Mouse (Mus musculus): ENCODE results near the gene Hspa1b. TPM values are rescaled to one million over a fixed set of nuclear protein-coding genes. Genes with fewer than 3 reads are reported as not detected.
A peak's percentile ranks its signal among the peaks of the same experiment; 100 is the strongest.

Hspa1b gene
- total and polyA plus RNA-seq, 2 experiments from 2014 or later = 0.79 to 18.2 TPM

GRCm38 (mm10) chr17:34984218-34984617, 25.2 kb upstream of the Hspa1b start:
- ATAC-seq (ENCODE audit: low FRiP score) = no peak
- DNase-seq (ENCODE audit: low spot score) = peak; percentile 53
- Histone ChIP-seq H3K27me3 (ENCODE audit: insufficient read depth, low read length) (no peaks in the 10 kb centered on the region), H3K4me1 (ENCODE audit: insufficient read depth, low read length) (no peaks in the 10 kb centered on the region; the same call in 1 of the 2 replicates), H3K4me3 (ENCODE audit: low read depth, low read length) (no peak overlapping the region), H3K27ac (ENCODE audit: low read depth, low read length) (no peak overlapping the region), H3K36me3 (ENCODE audit: insufficient read depth, low read length) (peaks cover 7% of the 10 kb centered on the region), H3K4me2 (ENCODE audit: low read depth, low read length, poor library complexity, severe bottlenecking) (no peak overlapping the region), H3K9ac (replicated peaks; ENCODE audit: low read length, poor library complexity, severe bottlenecking) (no peak overlapping the region), H3K9me3 (ENCODE audit: low read length) (no peaks in the 10 kb centered on the region)
- TF ChIP-seq CTCF (IDR thresholded peaks at IDR 0.05) = peak; percentile 80
- 73% methylated on average over 2 of the region's 2 CpGs for WGBS

GRCm38 (mm10) chr17:34982328-34982727, 23.3 kb upstream of the Hspa1b start:
- DNase-seq (ENCODE audit: low spot score) (no peak), ATAC-seq (ENCODE audit: low FRiP score) (no peak; the same call in 1 of the 2 replicates)
- peaks cover 7% of the 10 kb centered on the region for H3K36me3 ChIP-seq (ENCODE audit: insufficient read depth, low read length)
- H3K4me1 ChIP-seq (ENCODE audit: insufficient read depth, low read length) = no peaks in the 10 kb centered on the region; the same call in 1 of the 2 replicates
- 1% methylated on average over 15 of the region's 15 CpGs for WGBS
- peak overlapping the region; percentile 99 for H3K4me2 ChIP-seq (ENCODE audit: low read depth, low read length, poor library complexity, severe bottlenecking)
- H3K27ac ChIP-seq (ENCODE audit: low read depth, low read length) = peak overlapping the region; percentile 94; the same call in 1 of the 2 replicates
- H3K9ac ChIP-seq (replicated peaks; ENCODE audit: low read length, poor library complexity, severe bottlenecking) = peak overlapping the region; percentile 84
- H3K4me3 ChIP-seq (ENCODE audit: low read depth, low read length) = peak overlapping the region; percentile 81
- H3K27me3 ChIP-seq (ENCODE audit: insufficient read depth, low read length) = no peaks in the 10 kb centered on the region
- H3K9me3 ChIP-seq (ENCODE audit: low read length) = no peaks in the 10 kb centered on the region
- no peak for TF ChIP-seq CTCF (IDR thresholded peaks at IDR 0.05)

DNA sequence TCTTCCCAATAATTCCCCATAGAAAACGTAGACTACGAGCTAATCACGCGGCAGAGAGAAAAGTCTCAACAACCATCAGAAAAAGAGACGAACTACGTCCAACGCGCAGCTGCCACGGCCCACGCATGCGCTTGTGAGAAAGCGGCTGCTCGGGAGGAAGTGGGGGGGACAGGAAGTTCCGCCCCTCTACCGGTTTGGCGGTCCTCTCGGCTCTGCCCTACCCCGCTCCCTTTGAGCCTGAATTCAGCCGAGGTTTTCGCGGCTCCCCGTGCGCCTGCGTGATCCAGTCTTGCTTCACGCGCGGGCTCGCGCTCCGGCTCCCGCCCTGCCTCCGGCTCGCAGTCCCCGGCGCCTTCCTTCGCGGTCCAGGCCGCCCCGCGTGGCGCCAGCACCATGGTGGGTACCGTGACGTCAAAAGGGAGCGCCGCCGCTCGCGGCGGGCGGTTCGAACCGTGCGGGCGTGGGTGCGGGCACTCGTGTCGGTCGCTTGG, 22.7 kb upstream of the Hspa1b start, which contains the start of gene Lsm2:
TSS of gene Lsm2 (plus strand) at position 173 of the 491 bp plus-strand sequence.
- peak within 1 kb of the TSS; percentile 81 for H3K4me3 ChIP-seq (ENCODE audit: low read depth, low read length)
- H3K36me3 ChIP-seq (ENCODE audit: insufficient read depth, low read length) = peaks cover 7% of the 10 kb centered on the region
- ATAC-seq (ENCODE audit: low FRiP score) (peak; percentile 95), DNase-seq (ENCODE audit: low spot score) (peak; percentile 95)
- H3K4me1 ChIP-seq (ENCODE audit: insufficient read depth, low read length) = no peaks in the 10 kb centered on the region; the same call in 1 of the 2 replicates
- H3K9me3 ChIP-seq (ENCODE audit: low read length) = no peaks in the 10 kb centered on the region
- peak within 1 kb of the TSS; percentile 94 for H3K27ac ChIP-seq (ENCODE audit: low read depth, low read length)
- H3K27me3 ChIP-seq (ENCODE audit: insufficient read depth, low read length) = no peaks in the 10 kb centered on the region
- TF ChIP-seq CTCF (IDR thresholded peaks at IDR 0.05) = peak; percentile 14
- peak within 1 kb of the TSS; percentile 99 for H3K4me2 ChIP-seq (ENCODE audit: low read depth, low read length, poor library complexity, severe bottlenecking)
- under 1% methylated on average over 56 of the region's 58 CpGs for WGBS
- H3K9ac ChIP-seq (replicated peaks; ENCODE audit: low read length, poor library complexity, severe bottlenecking) = peak within 1 kb of the TSS; percentile 84

- peak overlapping the region; percentile 20; the same call in 1 of the 2 replicates for H3K9ac ChIP-seq (replicated peaks; ENCODE audit: low read length, poor library complexity, severe bottlenecking)
- H3K27ac ChIP-seq (ENCODE audit: low read depth, low read length) = no peak overlapping the region
- H3K9me3 ChIP-seq (ENCODE audit: low read length) = no peaks in the 10 kb centered on the region
- no peaks in the 10 kb centered on the region for H3K27me3 ChIP-seq (ENCODE audit: insufficient read depth, low read length)
- 18% methylated on average over 2 of the region's 2 CpGs for WGBS
- H3K4me3 ChIP-seq (ENCODE audit: low read depth, low read length) = peak overlapping the region; percentile 81
- H3K4me2 ChIP-seq (ENCODE audit: low read depth, low read length, poor library complexity, severe bottlenecking) = peak overlapping the region; percentile 99
- no peaks in the 10 kb centered on the region; the same call in 1 of the 2 replicates for H3K4me1 ChIP-seq (ENCODE audit: insufficient read depth, low read length)
- DNase-seq (ENCODE audit: low spot score) (peak; percentile 65), ATAC-seq (ENCODE audit: low FRiP score) (no peak)
- peak; percentile 74 for TF ChIP-seq CTCF (IDR thresholded peaks at IDR 0.05)
- peaks cover under 1% of the 10 kb centered on the region for H3K36me3 ChIP-seq (ENCODE audit: insufficient read depth, low read length)
Observed at GRCm38 (mm10) chr17:34980655-34981054, 21.6 kb upstream of the Hspa1b start.

GRCm38 (mm10) chr17:34979631-34980030, 20.6 kb upstream of the Hspa1b start:
- Histone ChIP-seq H3K4me3 (ENCODE audit: low read depth, low read length) (no peak overlapping the region), H3K9me3 (ENCODE audit: low read length) (no peaks in the 10 kb centered on the region), H3K27ac (ENCODE audit: low read depth, low read length) (no peak overlapping the region), H3K4me2 (ENCODE audit: low read depth, low read length, poor library complexity, severe bottlenecking) (no peak overlapping the region), H3K36me3 (ENCODE audit: insufficient read depth, low read length) (no peaks in the 10 kb centered on the region), H3K27me3 (ENCODE audit: insufficient read depth, low read length) (no peaks in the 10 kb centered on the region), H3K4me1 (ENCODE audit: insufficient read depth, low read length) (no peaks in the 10 kb centered on the region; the same call in 1 of the 2 replicates), H3K9ac (replicated peaks; ENCODE audit: low read length, poor library complexity, severe bottlenecking) (no peak overlapping the region)
- 94% methylated on average over 4 of the region's 4 CpGs for WGBS
- TF ChIP-seq CTCF (IDR thresholded peaks at IDR 0.05) = no peak
- DNase-seq (ENCODE audit: low spot score) (no peak), ATAC-seq (ENCODE audit: low FRiP score) (no peak)

- TF ChIP-seq CTCF (IDR thresholded peaks at IDR 0.05) = no peak
- H3K9me3 ChIP-seq (ENCODE audit: low read length) = no peaks in the 10 kb centered on the region
- no peak overlapping the region for H3K27ac ChIP-seq (ENCODE audit: low read depth, low read length)
- no peak for DNase-seq (ENCODE audit: low spot score)
- 90% methylated on average over 27 of the region's 27 CpGs for WGBS
- H3K4me1 ChIP-seq (ENCODE audit: insufficient read depth, low read length) = no peaks in the 10 kb centered on the region; the same call in 1 of the 2 replicates
- no peak overlapping the region for H3K9ac ChIP-seq (replicated peaks; ENCODE audit: low read length, poor library complexity, severe bottlenecking)
- H3K36me3 ChIP-seq (ENCODE audit: insufficient read depth, low read length) = no peaks in the 10 kb centered on the region
- H3K27me3 ChIP-seq (ENCODE audit: insufficient read depth, low read length) = no peaks in the 10 kb centered on the region
- H3K4me3 ChIP-seq (ENCODE audit: low read depth, low read length) = no peak overlapping the region
- no peak overlapping the region for H3K4me2 ChIP-seq (ENCODE audit: low read depth, low read length, poor library complexity, severe bottlenecking)
- no peak for ATAC-seq (ENCODE audit: low FRiP score)
Observed at GRCm38 (mm10) chr17:34978239-34978638, 19.2 kb upstream of the Hspa1b start.
